9 mouse cellular contexts compared by ENCODE assay signal in the genomic region with DNA sequence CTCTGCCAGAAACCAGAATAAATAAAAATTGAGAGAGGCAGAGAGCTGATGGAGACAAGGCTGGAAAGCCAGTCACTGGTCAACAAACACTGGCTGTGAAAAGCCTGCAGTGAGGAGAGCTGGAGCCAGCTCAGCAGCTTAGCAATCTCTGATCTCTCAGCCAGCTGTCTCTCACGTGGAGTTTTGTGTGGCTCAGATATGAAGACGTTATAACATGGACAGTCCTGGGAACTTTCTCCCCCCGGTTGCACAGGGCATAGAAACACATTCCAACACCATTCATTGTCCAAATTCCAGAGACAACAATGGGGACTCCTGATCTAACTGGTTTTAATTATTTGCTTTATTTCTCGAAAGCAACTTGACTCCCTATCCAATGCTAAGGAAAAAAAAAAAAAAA. TPM values are rescaled to one million over a fixed set of nuclear protein-coding genes. Genes with fewer than 3 reads are reported as not detected.
DNase-seq lines count a peak whose midpoint lies in the region; ATAC-seq and TF ChIP-seq lines count a peak whose summit lies in the region.
"Had no signal": no experiment of that assay in that cellular context is flagged by ENCODE, and none has a peak within 500 bp of the region (broad histone marks: within the 10 kb centered on the region; RNA-seq: fewer than 3 reads in every experiment).

No protein-coding gene starts in this region.

- DNase-seq in kidney, postnatal 10 days, result peak; percentile 11
- DNase-seq in kidney, adult 18-20 months, result no peak
- peak; percentile 63 for DNase-seq in hindbrain, postnatal 0 days (ENCODE audit: low spot score)
- DNase-seq in ovary, postnatal 36 days (ENCODE audit: low spot score), result no peak
- DNase-seq: spleen, adult 18-20 months had no signal

- H3K9ac ChIP-seq in embryonic facial prominence, embryonic 13.5 days, result no peak overlapping the region
- peak overlapping the region; percentile 21; the same call in 1 of the 2 replicates for H3K9ac ChIP-seq in hindbrain, postnatal 0 days (replicated peaks; ENCODE audit: low read length)
- peak overlapping the region; percentile 75; the same call in 1 of the 2 replicates for H3K9ac ChIP-seq in neural tube, embryonic 14.5 days (replicated peaks; ENCODE audit: low read depth, low read length)
- H3K9ac ChIP-seq in liver, embryonic 12.5 days, result no peak overlapping the region

- peaks cover 13% of the 10 kb centered on the region; the same call in 1 of the 2 replicates for H3K4me1 ChIP-seq in embryonic facial prominence, embryonic 13.5 days
- 0 out of 2 replicates have a peak, but pooled peaks cover 4% of the 10 kb centered on the region for H3K4me1 ChIP-seq in hindbrain, postnatal 0 days (ENCODE audit: insufficient read depth, low read length)
- H3K4me1 ChIP-seq in neural tube, embryonic 14.5 days (ENCODE audit: control insufficient read depth, insufficient read depth, low read length), result peaks cover 15% of the 10 kb centered on the region
- H3K4me1 ChIP-seq in liver, embryonic 12.5 days, result no peaks in the 10 kb centered on the region

- ATAC-seq in embryonic facial prominence, embryonic 13.5 days (ENCODE audit: insufficient number of reproducible peaks, insufficient read depth, low FRiP score, low TSS enrichment, low read depth), result no peak
- ATAC-seq in hindbrain, postnatal 0 days, result no peak
- no peak for ATAC-seq in neural tube, embryonic 14.5 days (ENCODE audit: low read depth)
- no peak for ATAC-seq in liver, embryonic 12.5 days
- no peak for ATAC-seq in inflammation-experienced regulatory T-cells, adult 6 months

- H3K4me2 ChIP-seq in embryonic facial prominence, embryonic 13.5 days, result peak overlapping the region; percentile 96
- H3K4me2 ChIP-seq in hindbrain, postnatal 0 days (ENCODE audit: low read depth, low read length), result peak overlapping the region; percentile 86
- peak overlapping the region; percentile 76 for H3K4me2 ChIP-seq in neural tube, embryonic 14.5 days (ENCODE audit: low read depth, low read length)
- H3K4me2 ChIP-seq in liver, embryonic 12.5 days, result no peak overlapping the region

- WGBS in embryonic facial prominence, embryonic 13.5 days, result 6% methylated on average over 4 of the region's 4 CpGs
- WGBS in hindbrain, postnatal 0 days, result 3% methylated on average over 4 of the region's 4 CpGs
- 2% methylated on average over 4 of the region's 4 CpGs for WGBS in neural tube, embryonic 14.5 days
- WGBS in liver, embryonic 12.5 days (ENCODE audit: insufficient replicate concordance), result 13% methylated on average over 4 of the region's 4 CpGs

- H3K4me3 ChIP-seq in embryonic facial prominence, embryonic 13.5 days, result peak overlapping the region; percentile 62; the same call in 1 of the 2 replicates
- H3K4me3 ChIP-seq in hindbrain, postnatal 0 days (ENCODE audit: low read length), result peak overlapping the region; percentile 81
- peak overlapping the region; percentile 70 for H3K4me3 ChIP-seq in neural tube, embryonic 14.5 days (ENCODE audit: low read depth, low read length)
- H3K4me3 ChIP-seq in liver, embryonic 12.5 days, result no peak overlapping the region

- TF ChIP-seq CTCF in hindbrain, postnatal 0 days (IDR thresholded peaks at IDR 0.05; ENCODE audit: low read depth), result no peak

- peaks cover 25% of the 10 kb centered on the region for H3K27me3 ChIP-seq in embryonic facial prominence, embryonic 13.5 days
- no peaks in the 10 kb centered on the region for H3K27me3 ChIP-seq in hindbrain, postnatal 0 days (ENCODE audit: insufficient read depth, low read length)
- H3K27me3 ChIP-seq in neural tube, embryonic 14.5 days (ENCODE audit: control insufficient read depth, insufficient read depth, low read length), result no peaks in the 10 kb centered on the region
- peaks cover 61% of the 10 kb centered on the region for H3K27me3 ChIP-seq in liver, embryonic 12.5 days (replicated peaks)

- H3K27ac ChIP-seq in embryonic facial prominence, embryonic 13.5 days, result no peak overlapping the region
- H3K27ac ChIP-seq in hindbrain, postnatal 0 days, result peak overlapping the region; percentile 81; the same call in 1 of the 2 replicates
- H3K27ac ChIP-seq in neural tube, embryonic 14.5 days (ENCODE audit: low read depth, low read length), result peak overlapping the region; percentile 66
- H3K27ac ChIP-seq in liver, embryonic 12.5 days, result no peak overlapping the region

- H3K9me3 ChIP-seq in embryonic facial prominence, embryonic 13.5 days, result no peaks in the 10 kb centered on the region
- no peaks in the 10 kb centered on the region for H3K9me3 ChIP-seq in hindbrain, postnatal 0 days (ENCODE audit: low read length)
- no peaks in the 10 kb centered on the region for H3K9me3 ChIP-seq in neural tube, embryonic 14.5 days (ENCODE audit: control insufficient read depth, low read length)
- H3K9me3 ChIP-seq in liver, embryonic 12.5 days (replicated peaks), result no peaks in the 10 kb centered on the region

- H3K36me3 ChIP-seq in embryonic facial prominence, embryonic 13.5 days, result no peaks in the 10 kb centered on the region
- no peaks in the 10 kb centered on the region for H3K36me3 ChIP-seq in hindbrain, postnatal 0 days (ENCODE audit: insufficient read depth, low read length)
- no peaks in the 10 kb centered on the region for H3K36me3 ChIP-seq in neural tube, embryonic 14.5 days (ENCODE audit: control insufficient read depth, insufficient read depth, low read length)
- H3K36me3 ChIP-seq in liver, embryonic 12.5 days, result no peaks in the 10 kb centered on the region

RNA-seq across cellular contexts. Expression of a gene that starts 2.2 kb away (rescaled TPM):
- 3.4 and 3.5 TPM in 2 replicates for polyA plus RNA-seq in embryonic facial prominence, embryonic 13.5 days (2015; fragmentation: Nextera tagmentation; extraction: Ambion mirVana)
- total RNA-seq in hindbrain, postnatal 0 days (2014; rRNA removed), result 36.4 and 37.3 TPM in 2 replicates
- 4.4 and 4.7 TPM in 2 replicates for polyA plus RNA-seq in hindbrain, postnatal 0 days (2015; fragmentation: Nextera tagmentation; extraction: Ambion mirVana)
- 21.4 and 25.8 TPM in 2 replicates for polyA plus RNA-seq in neural tube, embryonic 14.5 days (2014; fragmentation: Nextera tagmentation; extraction: Ambion mirVana)
- polyA plus RNA-seq in liver, embryonic 12.5 days (2016; fragmentation: Nextera tagmentation; extraction: Ambion mirVana), result 0.18 and 0.32 TPM in 2 replicates
- under 1 TPM in 2 of 3 experiments, not detected in 1; 0.08 to 0.13 TPM for polyA plus RNA-seq in inflammation-experienced regulatory T-cells, adult 6 months (2017; shearing (Covaris generic))

Comparison
In these comparisons a context has a peak if more than half of its experiments do, and no peak if none do; other contexts are left out.
1. DNase-seq: peak in kidney, postnatal 10 days (single experiment) and hindbrain, postnatal 0 days (single experiment); none in kidney, adult 18-20 months (single experiment) and ovary, postnatal 36 days (single experiment).
2. H3K27ac ChIP-seq: peak in hindbrain, postnatal 0 days (single experiment) and neural tube, embryonic 14.5 days (single experiment); none in embryonic facial prominence, embryonic 13.5 days (single experiment) and liver, embryonic 12.5 days (single experiment).
3. H3K9ac ChIP-seq: peak in hindbrain, postnatal 0 days (single experiment) and neural tube, embryonic 14.5 days (single experiment); none in embryonic facial prominence, embryonic 13.5 days (single experiment) and liver, embryonic 12.5 days (single experiment).